Mouse (Mus musculus) kidney, postnatal 14 days (tissue): ENCODE results near the gene Nudt16l1.

ENCODE experiments used
- DNase-seq: peaks from one replicate; pipeline ENCODE4 v3.0.0; 2022; ENCODE audit warnings: mixed read lengths

The Nudt16l1 gene

DNA sequence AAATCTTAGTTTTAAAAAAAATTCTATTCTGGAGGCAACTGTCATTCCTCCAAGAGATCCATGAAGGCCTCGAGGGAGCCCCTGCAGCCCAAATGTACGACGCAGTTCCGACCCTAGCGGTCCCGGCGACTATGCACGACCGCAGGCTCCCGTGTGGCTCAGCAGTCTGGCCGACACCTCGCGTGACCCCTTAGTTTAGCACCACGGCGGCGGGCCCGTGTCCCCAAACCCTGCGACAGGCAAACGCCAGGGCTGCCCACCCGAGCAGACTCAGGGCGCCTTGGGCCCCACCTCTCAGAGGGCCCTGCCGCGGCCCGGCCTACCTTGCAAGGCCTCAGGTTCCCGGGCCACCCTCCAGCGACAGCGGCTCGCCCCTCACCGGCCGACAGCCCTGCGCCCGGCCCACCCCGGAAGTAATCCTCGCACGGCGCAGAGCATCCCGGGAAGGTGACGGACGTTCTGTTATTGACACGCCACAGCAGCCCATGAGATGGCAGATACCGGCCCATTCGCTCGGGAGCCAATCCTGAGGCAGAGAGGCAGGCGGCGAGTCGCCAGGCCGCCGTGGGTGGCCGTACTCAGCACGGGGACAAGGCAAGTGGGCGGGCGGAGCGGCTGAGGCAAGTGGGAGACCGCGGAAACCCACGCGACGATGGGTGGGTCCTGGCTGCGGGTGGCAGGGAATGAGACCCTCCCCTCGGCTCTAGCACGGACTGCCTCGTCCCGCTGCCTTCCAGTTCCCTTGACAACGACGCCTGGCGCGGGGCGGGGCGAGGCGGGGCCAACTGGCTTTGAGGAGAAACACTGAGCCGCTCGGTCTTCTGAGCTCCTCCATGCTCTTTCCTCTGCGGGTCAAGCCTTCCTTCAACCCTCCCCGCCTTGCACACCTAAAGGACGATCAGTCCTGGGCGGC lies 25.5 kb downstream of the Nudt16l1 start, which contains the start of gene Anks3:
Anks3 (minus strand) TSS at position 409 of the 913 bp plus-strand sequence.
- peak; percentile 99 for DNase-seq

GRCm38 (mm10) chr16:4964731-4965391 lies 26.3 kb downstream of the Nudt16l1 start:
- no peak for DNase-seq

GRCm38 (mm10) chr16:4965392-4966129 lies 27.0 kb downstream of the Nudt16l1 start:
- no peak for DNase-seq

GRCm38 (mm10) chr16:4968426-4968825 lies 29.9 kb downstream of the Nudt16l1 start:
- no peak for DNase-seq

GRCm38 (mm10) chr16:4969055-4969843 lies 30.7 kb downstream of the Nudt16l1 start:
- no peak for DNase-seq

DNA sequence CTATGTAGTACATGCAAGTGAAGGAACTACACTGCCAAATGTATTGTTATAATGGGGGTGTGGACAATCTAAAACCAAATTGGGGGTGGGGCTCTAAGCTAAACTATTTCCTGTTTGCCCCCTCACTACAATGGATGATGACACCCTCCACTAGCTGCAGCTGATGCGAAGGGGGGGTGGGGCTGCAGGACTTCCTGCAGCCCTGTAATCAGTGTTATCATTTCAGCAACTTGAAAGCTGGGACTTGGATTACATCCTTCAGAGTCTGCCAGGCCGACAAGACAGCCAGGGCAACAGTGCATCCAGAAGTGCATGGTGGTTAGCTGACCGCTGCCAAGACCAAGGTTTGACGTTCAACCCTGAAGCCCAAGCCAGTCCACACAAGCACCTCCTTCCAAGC lies 33.1 kb downstream of the Nudt16l1 start:
- DNase-seq = peak; percentile 32

DNA sequence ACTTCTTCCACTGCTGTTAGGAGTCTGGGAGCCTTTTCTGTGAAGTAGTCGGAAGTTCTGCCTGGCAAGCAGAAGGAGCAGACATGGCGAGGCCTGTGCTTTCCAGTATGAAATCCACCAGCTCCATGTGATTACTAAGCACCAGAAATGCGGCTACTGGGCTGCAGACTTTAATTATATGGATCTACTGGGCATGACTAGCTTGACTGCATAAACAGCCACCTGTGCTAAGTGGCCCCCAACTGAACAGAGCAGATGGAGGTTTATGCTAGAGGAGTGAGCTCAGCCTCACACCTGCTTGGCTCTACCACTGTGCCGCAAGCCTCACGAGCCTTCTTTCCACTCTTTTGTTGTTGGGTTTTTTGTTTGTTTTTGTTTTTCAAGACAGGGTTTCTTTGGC lies 36.0 kb downstream of the Nudt16l1 start:
- DNase-seq = no peak

- DNase-seq = no peak
These were observed 37.6 kb downstream of the Nudt16l1 start for GRCm38 (mm10) chr16:4976180-4976579.

GRCm38 (mm10) chr16:4978275-4979051 lies 39.9 kb downstream of the Nudt16l1 start:
- DNase-seq = peak; percentile 43

DNA sequence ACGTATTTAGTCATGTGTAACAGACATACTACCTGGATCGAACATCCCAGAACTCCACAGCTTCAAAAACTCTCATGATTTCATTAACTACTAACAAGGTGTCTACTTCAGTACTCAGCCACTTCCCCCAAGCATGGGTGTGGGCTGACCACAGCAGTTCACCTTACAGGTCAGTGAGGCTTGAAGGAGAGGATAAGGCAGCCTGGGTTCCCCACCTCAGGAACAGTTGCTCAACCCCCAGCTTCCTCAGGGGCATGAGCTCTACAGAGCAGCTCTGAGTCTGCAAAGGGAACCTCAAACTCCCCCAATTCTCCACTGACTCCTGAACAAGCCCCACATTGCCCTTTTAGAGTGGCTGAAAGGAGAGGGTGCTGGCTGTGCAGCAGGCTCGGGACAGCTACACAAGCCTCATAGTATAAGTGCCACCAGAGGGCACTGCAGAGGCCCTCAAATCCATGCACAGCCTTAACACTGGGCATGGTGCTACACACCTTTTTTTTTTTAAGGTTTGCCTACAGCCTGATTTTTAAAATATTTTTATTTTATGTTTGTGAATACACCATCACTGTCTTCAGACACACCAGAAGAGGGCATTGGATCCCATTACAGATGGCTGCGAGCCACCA lies 41.3 kb downstream of the Nudt16l1 start:
- peak; percentile 55 for DNase-seq

- no peak for DNase-seq
These were observed 46.2 kb downstream of the Nudt16l1 start for GRCm38 (mm10) chr16:4984717-4985116.
